Mouse (Mus musculus): Measurements from ENCODE around the gene Dop1b. TPM values are rescaled to one million over a fixed set of nuclear protein-coding genes. Genes with fewer than 3 reads are reported as not detected.

The Dop1b gene
- polyA plus RNA-seq, 1 experiment from 2014 or later = 8.9 TPM

DNA sequence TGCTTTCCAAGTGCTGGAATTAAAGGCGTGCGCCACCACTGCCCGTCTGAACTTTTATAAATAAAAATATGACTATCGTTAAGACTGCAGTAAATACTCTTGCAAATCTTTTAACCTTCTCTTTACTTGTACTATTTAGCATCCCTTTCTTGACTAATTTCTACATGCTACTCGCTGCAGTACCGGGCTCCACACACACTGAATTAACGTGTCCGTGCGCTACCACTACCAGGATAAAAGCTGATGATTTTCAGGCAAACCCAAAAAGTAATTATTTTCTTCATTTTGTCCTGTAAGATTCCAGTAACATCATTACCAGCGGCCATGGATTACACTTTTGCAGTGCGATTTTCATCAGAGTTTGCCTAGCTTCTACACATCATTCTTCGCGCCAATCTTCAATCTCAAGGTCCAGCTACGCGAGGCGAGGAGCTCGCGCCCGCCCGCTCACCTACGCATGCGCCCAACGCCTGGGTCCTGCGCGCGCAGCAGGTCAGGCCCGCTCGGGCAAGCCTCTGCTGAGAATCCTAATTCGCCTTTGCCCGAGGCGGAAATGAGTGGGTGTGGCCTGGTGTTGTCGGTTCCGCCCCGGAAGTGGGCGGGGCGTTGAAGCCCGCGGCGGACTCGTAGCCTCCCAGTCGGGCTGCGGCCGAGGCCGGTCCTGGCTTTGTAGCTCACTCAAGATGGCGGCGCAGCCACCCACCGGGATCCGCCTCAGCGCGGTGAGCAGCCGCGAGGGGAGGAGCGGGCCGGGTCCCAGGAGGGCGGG lies 120.1 kb downstream of the Dop1b start, which contains the start of gene Morc3:
Gene Morc3 (plus strand): TSS at position 495 of the 769 bp plus-strand sequence.
- Histone ChIP-seq H3K9me3 (replicated peaks) (no peaks in the 10 kb centered on the region; the same call in 1 of the 2 replicates), H3K27ac (replicated peaks) (peak within 1 kb of the TSS; percentile 99), H3K4me3 (peak within 1 kb of the TSS; percentile 98), H3K27me3 (ENCODE audit: low read depth, poor library complexity, severe bottlenecking) (peaks cover 4% of the 10 kb centered on the region; the same call in 1 of the 2 replicates), H3K36me3 (peaks cover 32% of the 10 kb centered on the region), H3K4me1 (peaks cover 13% of the 10 kb centered on the region)
- WGBS = 12% methylated on average over 55 of the region's 55 CpGs
- peak; percentile 100 for DNase-seq (ENCODE audit: low spot score)

DNA sequence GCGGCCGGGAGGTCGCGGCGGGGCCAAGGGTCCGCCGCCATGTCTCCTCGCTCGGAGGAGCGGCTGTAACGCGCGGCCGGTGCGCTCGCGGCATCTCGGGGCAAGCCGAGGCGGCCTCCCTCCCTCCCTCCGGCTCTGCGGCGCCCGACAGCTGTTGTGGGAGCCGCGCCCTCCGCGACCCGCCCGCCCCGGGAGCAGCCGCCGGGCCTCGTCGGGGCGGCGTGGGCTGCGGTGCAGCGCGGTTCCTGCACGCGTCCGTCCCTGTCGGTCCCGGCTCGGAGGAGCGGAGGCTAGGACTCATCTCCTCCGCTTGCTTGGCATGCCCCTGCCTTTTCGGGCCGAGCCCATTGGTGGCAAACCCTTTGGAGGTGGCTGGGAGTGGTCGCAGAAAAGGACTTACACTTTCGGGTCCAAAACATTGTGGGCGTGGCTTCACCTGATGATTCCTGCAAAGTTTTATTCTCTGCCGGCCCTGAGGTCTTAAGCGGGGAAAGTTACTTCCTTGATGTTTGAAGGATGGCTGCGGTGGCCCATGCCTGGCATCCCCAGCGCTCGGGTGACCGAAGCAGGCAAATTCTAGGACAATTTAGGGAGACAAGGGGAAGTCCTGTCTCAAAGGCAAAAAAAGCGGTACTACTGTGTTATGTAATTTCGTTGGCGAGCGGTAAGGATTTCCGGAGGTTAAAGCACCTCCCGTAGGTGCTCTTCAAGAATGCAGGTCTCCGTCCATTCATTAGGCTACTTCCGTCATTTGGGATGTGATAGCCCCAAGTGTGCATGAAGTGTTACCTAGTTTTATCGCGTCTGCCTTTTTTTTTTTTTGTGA lies 121.0 kb downstream of the Dop1b start:
- DNase-seq (ENCODE audit: low spot score) = peak; percentile 57
- Histone ChIP-seq H3K36me3 (peaks cover 41% of the 10 kb centered on the region), H3K4me3 (peak overlapping the region; percentile 98), H3K27me3 (ENCODE audit: low read depth, poor library complexity, severe bottlenecking) (peaks cover 4% of the 10 kb centered on the region; the same call in 1 of the 2 replicates), H3K27ac (replicated peaks) (peak overlapping the region; percentile 99), H3K4me1 (peaks cover 13% of the 10 kb centered on the region), H3K9me3 (replicated peaks) (no peaks in the 10 kb centered on the region; the same call in 1 of the 2 replicates)
- WGBS = 2% methylated on average over 63 of the region's 69 CpGs

DNA sequence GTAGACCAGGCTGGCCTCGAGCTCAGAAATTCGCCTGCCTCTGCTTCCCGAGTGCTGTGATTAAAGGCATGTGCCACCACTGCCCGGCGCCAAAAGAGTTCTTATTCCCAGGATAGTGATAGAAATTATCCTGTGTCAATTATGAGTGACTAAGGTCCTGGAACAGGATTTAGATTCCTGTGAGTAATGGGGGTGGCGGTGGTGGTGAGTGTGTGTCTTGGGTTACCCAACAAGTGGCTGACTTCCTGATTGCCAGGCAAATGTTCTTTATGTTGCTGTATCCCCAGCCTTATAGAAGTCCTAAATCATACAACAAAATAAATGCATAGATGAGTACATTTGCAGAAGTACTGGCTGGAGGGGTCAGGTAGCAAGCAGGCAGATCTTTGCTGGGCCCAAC lies 121.8 kb downstream of the Dop1b start:
- Histone ChIP-seq H3K4me1 (peaks cover 13% of the 10 kb centered on the region), H3K27ac (replicated peaks) (no peak overlapping the region), H3K9me3 (replicated peaks) (0 out of 2 replicates have a peak, but pooled peaks cover 2% of the 10 kb centered on the region), H3K36me3 (peaks cover 49% of the 10 kb centered on the region), H3K27me3 (ENCODE audit: low read depth, poor library complexity, severe bottlenecking) (peaks cover 4% of the 10 kb centered on the region; the same call in 1 of the 2 replicates), H3K4me3 (peak overlapping the region; percentile 98)
- 91% methylated on average over 6 of the region's 6 CpGs for WGBS
- no peak for DNase-seq (ENCODE audit: low spot score)

DNA sequence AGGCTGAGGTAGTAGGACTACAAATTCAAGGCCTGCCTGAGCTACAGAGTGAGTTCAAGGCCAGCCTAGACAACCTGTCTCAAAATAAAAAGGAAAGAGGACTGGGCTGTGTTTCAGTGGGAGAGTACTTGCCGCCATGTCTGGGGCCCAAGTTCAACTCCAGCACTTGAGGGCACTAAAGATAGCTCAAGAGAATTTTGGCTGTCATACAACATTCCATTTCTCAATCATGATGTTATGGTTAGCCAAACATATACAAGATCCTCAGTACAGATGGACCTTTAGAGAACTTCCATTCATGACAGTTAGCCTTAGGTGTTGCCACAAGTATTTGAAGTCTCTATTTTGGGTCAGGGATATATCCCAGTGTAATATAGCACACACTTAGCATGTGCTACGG lies 122.4 kb downstream of the Dop1b start:
- Histone ChIP-seq H3K4me1 (peaks cover 13% of the 10 kb centered on the region), H3K4me3 (no peak overlapping the region), H3K27ac (replicated peaks) (no peak overlapping the region), H3K27me3 (ENCODE audit: low read depth, poor library complexity, severe bottlenecking) (peaks cover 4% of the 10 kb centered on the region; the same call in 1 of the 2 replicates), H3K9me3 (replicated peaks) (peaks cover 7% of the 10 kb centered on the region; the same call in 1 of the 2 replicates), H3K36me3 (peaks cover 54% of the 10 kb centered on the region)
- WGBS = 94% methylated on average over 2 of the region's 2 CpGs
- no peak for DNase-seq (ENCODE audit: low spot score)

DNA sequence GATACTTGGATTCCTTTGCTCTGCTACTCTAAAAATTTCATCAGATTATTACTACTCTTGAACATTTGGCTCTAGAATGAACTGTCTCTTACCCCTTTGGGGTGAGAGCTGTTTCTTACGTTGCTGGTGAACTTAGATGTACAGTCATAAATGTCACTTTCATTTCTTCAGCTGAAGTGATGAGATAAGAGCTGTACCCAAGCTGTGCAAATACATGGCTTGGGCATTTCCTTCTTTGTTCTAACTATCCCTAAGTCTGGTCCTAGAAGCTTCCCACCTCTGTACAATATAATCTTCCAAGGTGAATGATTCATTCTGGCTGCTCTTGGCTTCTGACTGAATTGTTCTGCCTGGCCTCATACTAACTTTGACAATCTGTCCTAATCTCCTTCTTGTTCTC lies 127.3 kb downstream of the Dop1b start:
- H3K27me3 ChIP-seq (ENCODE audit: low read depth, poor library complexity, severe bottlenecking) = no peaks in the 10 kb centered on the region
- peaks cover 72% of the 10 kb centered on the region for H3K36me3 ChIP-seq
- 90% methylated on average over 1 of the region's 1 CpGs for WGBS

DNA sequence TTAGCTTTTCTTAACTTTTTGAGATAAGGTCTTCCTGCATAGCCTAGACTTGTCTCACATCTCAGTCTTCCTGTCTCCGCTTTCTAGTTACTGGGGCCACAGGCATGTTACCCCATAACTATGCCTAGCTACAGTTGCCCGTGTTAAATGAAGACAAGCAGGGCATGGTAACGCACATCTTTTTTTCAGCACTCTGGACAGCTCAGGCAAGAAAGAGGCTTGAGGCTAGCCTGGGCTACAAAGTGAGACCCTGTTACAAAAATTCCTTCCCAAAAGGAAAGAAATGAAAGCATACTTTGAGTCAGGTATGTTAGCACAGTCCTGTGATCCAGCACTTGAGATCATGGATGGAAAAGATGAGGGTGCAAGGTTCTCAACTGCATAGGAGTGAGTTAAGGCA lies 138.8 kb downstream of the Dop1b start:
- Histone ChIP-seq H3K36me3 (peaks cover 99% of the 10 kb centered on the region), H3K9me3 (replicated peaks) (no peaks in the 10 kb centered on the region), H3K27ac (replicated peaks) (no peak overlapping the region), H3K4me1 (no peaks in the 10 kb centered on the region), H3K4me3 (no peak overlapping the region), H3K27me3 (ENCODE audit: low read depth, poor library complexity, severe bottlenecking) (no peaks in the 10 kb centered on the region)
- WGBS = 94% methylated on average over 3 of the region's 3 CpGs
- no peak for DNase-seq (ENCODE audit: low spot score)

More for the DNA sequence above, 127.3 kb downstream of the Dop1b start:
- DNase-seq (ENCODE audit: low spot score) = no peak
- Histone ChIP-seq H3K9me3 (replicated peaks) (peaks cover 11% of the 10 kb centered on the region; the same call in 1 of the 2 replicates), H3K4me3 (no peak overlapping the region), H3K4me1 (peaks cover under 1% of the 10 kb centered on the region), H3K27ac (replicated peaks) (no peak overlapping the region)

DNA sequence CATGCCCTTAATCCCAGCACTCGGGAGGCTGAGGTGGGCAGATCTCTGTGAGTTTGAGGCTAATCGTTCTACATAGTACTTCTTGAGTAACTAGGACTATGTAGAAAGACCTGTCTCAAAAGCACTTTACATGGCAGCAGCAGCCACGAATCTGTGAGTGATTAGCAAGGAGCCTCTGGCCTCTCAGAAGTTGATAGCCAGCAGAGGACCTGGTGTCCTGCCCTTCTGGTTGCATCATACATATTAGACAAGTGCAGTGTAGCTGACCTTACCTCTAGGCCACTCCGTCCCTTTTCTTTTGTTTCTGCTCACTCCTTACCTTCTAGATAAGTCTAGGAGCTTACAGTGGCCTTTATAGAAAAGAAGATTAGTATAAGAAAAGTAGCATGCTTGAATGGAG lies 148.3 kb downstream of the Dop1b start:
- 95% methylated on average over 4 of the region's 4 CpGs for WGBS
- Histone ChIP-seq H3K27me3 (ENCODE audit: low read depth, poor library complexity, severe bottlenecking) (no peaks in the 10 kb centered on the region), H3K4me3 (no peak overlapping the region), H3K27ac (replicated peaks) (no peak overlapping the region), H3K4me1 (no peaks in the 10 kb centered on the region), H3K36me3 (peaks cover 97% of the 10 kb centered on the region), H3K9me3 (replicated peaks) (no peaks in the 10 kb centered on the region)
- DNase-seq (ENCODE audit: low spot score) = no peak

Other genes with a start within 250 kb of the Dop1b start
- gene Setd4, start 107.8 kb upstream of the Dop1b start, polyA plus RNA-seq (2016; fragmentation: Nextera tagmentation; extraction: Ambion mirVana) = 13.0 and 14.5 TPM in 2 replicates
- gene Cbr1, start 106.1 kb upstream of the Dop1b start, polyA plus RNA-seq (2016; fragmentation: Nextera tagmentation; extraction: Ambion mirVana) = 82.1 and 84.6 TPM in 2 replicates
- not detected in 2 replicates for gene Gm5678, start 83.8 kb upstream of the Dop1b start, polyA plus RNA-seq (2016; fragmentation: Nextera tagmentation; extraction: Ambion mirVana)
- 1.8 and 1.9 TPM in 2 replicates for gene Cbr3, start 28.7 kb upstream of the Dop1b start, polyA plus RNA-seq (2016; fragmentation: Nextera tagmentation; extraction: Ambion mirVana)
- gene Morc3, start 120.2 kb downstream of the Dop1b start, polyA plus RNA-seq (2016; fragmentation: Nextera tagmentation; extraction: Ambion mirVana) = 29.5 and 31.6 TPM in 2 replicates
- gene Chaf1b, start 172.0 kb downstream of the Dop1b start, polyA plus RNA-seq (2016; fragmentation: Nextera tagmentation; extraction: Ambion mirVana) = 119 and 136 TPM in 2 replicates